Mouse (Mus musculus) heart, adult 8-10 months (tissue): Measurements from ENCODE around the gene Kif4. TPM values are rescaled to one million over a fixed set of nuclear protein-coding genes. Genes with fewer than 3 reads are reported as not detected.

Experiments
- DNase-seq: peaks from one replicate; pipeline ENCODE4 v3.0.0; 2022; ENCODE audit warnings: low spot score
- total RNA-seq, 4 experiments: library from RNA; stranded (reverse); gene quantifications; 2 replicates each; pipeline ENCODE4 v1.2.4; 2022

The Kif4 gene
- total RNA-seq: under 1 TPM; 0.08 to 0.52 (median 0.38) TPM

- DNase-seq: no peak
Measured at GRCm38 (mm10) chrX:100625546-100625801, at the start of gene Kif4. TSS of gene Kif4 (plus strand) at chrX:100625737.

- no peak for DNase-seq
Measured at GRCm38 (mm10) chrX:100594791-100595190, 30.7 kb upstream of the Kif4 start, which contains the start of gene P2ry4. TSS of gene P2ry4 (minus strand) at chrX:100594869.

DNA sequence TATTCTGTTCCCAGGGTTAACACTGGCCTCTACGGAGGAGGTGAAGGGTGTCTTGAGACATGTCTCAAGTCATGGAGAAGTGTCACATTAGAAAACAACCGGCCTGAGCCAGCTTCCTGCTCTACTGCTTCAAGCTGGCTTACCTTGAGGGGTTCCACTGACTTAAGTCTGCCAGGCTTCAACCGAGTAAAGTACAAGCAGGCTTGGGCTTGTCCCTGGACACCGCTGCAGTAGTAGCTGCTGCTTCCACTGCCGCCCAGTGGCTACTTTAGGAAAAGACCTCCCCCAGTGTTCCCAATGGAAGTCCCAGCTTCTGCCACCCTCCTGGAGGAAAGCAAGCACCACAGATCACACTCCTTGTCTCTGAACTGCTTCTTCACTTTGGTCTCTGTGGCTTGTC lies 28.1 kb upstream of the Kif4 start:
- DNase-seq: no peak

GRCm38 (mm10) chrX:100599755-100600154 lies 25.8 kb upstream of the Kif4 start:
- no peak for DNase-seq

GRCm38 (mm10) chrX:100605314-100605713 lies 20.2 kb upstream of the Kif4 start, which contains the start of gene Arr3:
TSS of gene Arr3 (plus strand) at chrX:100605497.
- DNase-seq: no peak

DNA sequence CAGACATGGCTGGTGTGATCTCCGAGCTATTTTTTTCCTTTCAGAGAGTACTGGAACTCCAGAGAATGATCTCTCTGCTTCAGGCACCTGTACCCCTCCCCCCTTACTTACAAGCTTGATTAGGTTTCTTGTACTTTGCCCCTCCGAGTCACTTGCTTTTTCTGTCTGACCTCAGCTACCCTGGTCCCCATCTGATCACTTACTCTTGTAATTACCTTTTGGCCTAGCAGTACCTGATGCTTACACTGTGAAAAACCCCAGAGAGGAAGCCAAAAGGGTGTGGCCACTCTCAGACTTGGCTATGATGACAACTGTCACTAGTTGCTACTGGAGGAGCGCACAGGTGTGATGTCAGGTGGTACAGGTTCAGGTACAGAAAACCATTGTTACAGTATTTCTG lies 7.0 kb upstream of the Kif4 start:
- no peak for DNase-seq

GRCm38 (mm10) chrX:100621366-100621765 lies 4.2 kb upstream of the Kif4 start:
- no peak for DNase-seq

DNA sequence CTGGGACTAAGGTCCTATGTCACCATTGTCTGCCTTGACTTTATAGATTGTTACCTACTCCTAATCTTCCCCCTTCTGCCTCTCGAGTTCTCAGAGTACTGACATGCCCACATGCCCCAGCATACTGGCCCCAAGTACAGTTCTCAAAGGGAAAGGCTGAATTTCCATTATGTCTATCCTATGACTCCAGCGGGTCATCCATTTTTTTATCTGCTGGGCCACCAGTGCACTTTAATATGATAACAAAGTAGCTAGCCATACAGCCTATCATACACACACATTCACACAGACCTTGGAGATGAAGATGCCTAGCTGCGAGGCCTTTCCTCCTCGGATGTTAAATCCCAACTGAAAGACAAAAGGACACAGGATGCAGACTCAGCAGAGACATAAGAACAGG lies 1.3 kb upstream of the Kif4 start:
- DNase-seq: no peak

- DNase-seq: no peak
Measured at GRCm38 (mm10) chrX:100625146-100625545, 391 bp upstream of the Kif4 start.

GRCm38 (mm10) chrX:100625802-100626793 lies 561 bp downstream of the Kif4 start, which contains the start of gene Pdzd11:
TSS of gene Pdzd11 (minus strand) at chrX:100626568.
- peak; percentile 89 for DNase-seq

- DNase-seq: no peak
Measured at GRCm38 (mm10) chrX:100629076-100629475, 3.5 kb downstream of the Kif4 start.

GRCm38 (mm10) chrX:100638477-100638876 lies 12.9 kb downstream of the Kif4 start:
- no peak for DNase-seq

GRCm38 (mm10) chrX:100652848-100653247 lies 27.3 kb downstream of the Kif4 start:
- no peak for DNase-seq

DNA sequence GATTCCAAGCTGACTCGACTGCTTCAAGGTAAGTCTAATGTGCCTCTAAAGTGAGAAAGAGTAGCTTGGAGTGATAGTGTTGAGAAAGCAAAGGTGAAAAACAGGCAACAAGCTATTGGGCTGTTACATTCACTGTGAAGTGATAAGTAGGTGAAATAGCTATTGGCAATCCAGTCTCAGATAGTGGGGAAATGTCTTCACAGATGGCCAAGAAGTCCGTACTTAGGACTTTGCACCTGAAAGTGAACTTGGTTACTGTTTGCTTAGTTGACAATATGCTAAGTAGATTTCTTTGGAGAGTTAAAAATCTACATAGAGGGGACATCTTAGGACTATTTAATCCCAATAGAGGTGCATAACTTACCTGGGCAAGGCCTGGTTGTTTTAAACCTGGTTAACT lies 39.3 kb downstream of the Kif4 start:
- DNase-seq: no peak

DNA sequence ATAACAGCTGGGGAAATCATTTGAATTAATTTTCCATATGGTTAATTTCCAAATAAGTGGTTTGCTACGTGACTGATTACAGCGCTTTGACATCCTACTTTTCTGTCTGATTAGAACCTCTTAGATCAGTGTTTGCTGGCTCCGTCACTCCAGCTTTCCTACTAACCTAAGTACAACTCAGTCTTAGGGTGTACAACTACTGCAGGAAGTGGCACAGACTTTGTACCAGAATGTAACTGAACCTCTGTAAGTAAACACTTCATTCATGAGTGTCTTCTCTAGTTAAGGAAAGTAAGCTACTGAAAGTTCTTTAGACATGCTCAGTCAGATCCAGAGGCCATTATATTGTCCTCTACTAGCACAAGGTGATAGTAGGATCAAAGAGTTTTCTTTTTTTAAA lies 52.7 kb downstream of the Kif4 start:
- no peak for DNase-seq

DNA sequence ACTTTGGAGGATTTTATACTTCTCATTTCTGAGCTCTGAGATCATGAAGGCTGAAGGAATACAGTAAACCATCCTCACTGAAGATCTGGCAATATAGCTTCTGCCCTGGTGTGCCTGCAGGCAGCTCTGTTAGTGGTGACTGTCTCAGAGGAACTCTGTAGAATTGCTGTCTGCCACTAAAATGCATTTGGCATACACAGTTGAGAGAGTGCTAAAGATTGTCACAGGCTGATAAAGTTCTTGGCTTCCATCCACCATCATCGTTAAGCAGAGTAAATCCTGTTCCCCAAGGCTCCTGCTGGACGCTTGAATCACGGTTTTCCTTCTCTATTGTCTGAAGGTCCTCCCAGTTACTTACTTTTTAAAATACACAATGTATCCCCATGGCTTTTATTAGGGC lies 61.0 kb downstream of the Kif4 start:
- DNase-seq: no peak

GRCm38 (mm10) chrX:100687360-100688032 lies 62.0 kb downstream of the Kif4 start:
- no peak for DNase-seq

DNA sequence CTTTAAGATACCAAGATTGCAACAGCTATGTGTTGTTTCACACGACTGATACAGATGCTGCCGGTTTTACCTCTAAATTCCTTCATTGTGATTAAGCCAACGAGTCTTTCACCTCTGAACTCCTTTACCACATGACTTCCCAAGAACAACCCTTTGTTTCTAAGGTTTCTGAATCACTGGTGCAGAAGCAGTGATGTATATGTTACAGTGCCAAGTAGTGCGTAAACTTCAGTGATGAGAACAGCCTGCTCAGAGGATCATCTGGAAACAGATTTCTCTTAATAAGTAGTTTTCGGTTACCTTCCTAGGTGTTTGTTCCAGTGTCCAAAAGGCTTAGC lies 62.5 kb downstream of the Kif4 start:
- no peak for DNase-seq

GRCm38 (mm10) chrX:100696776-100697175 lies 71.2 kb downstream of the Kif4 start:
- no peak for DNase-seq

DNA sequence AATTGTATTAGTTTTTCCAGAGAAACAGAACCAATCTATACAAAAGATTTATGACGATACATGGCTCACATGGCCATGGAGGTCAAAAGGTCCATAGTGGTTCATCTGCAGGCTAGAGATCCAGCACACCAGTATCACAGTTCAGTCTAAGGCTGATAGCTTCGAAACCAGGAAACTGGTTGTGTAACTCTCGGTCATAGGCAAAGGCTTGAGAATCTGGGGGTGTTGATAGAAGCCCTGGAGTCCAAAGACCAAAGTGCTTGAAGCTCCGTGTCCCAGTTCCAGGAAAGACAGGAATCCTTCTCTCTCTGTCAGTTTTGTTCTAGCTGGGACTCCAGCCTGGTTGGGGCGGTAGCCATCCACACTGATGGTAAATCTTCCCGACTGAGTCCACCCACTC lies 82.5 kb downstream of the Kif4 start:
- no peak for DNase-seq

DNA sequence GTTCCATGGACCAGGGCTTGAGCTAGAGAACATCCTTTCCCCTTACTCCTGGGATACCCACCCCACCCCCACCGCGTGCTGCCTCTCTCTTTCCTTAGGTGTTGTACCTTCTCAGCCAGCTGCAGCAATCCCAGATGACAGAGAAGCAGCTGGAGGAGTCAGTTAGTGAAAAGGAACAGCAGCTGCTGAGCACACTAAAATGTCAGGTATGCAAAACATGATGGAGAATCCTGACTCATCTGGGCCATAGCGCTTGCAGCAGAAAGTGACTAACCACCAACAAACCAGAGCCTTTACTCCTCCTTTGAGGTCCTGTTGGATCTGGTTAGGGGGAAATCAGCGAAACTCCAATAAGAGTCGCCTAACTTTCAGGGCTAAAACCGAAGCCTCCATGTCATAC lies 90.6 kb downstream of the Kif4 start:
- DNase-seq: no peak

GRCm38 (mm10) chrX:100728947-100729346 lies 103.4 kb downstream of the Kif4 start:
- DNase-seq: peak; percentile 26

GRCm38 (mm10) chrX:100729665-100730188 lies 104.2 kb downstream of the Kif4 start, which contains the start of gene Gdpd2:
TSS of gene Gdpd2 (plus strand) at chrX:100729873.
- no peak for DNase-seq
